Mouse (Mus musculus) kidney, adult 2 months (tissue): Measurements from ENCODE around the gene Isy1.

Experiments used
- CTCF ChIP-seq: fragments of 200-500 bp; conservative IDR thresholded peaks from 2 replicates; pipeline ENCODE4 v1.5.1; 2011; ENCODE audit warnings: low read depth, mild to moderate bottlenecking, control low read depth, low read length, moderate library complexity, mixed read lengths; ENCODE audit not compliant: insufficient read depth, insufficient read length
- POLR2A ChIP-seq: fragments of 200-500 bp; IDR thresholded peaks from one replicate; pipeline ENCODE4 v1.6.1; 2011; ENCODE audit warnings: low read depth, low read length, control low read depth

- no peak for TF ChIP-seq POLR2A
- no peak for TF ChIP-seq CTCF
Measured at GRCm38 (mm10) chr6:87875562-87875961, 37.0 kb upstream of the Isy1 start.
